ENCODE assay signal across 8 mouse cellular contexts in the genomic region with DNA sequence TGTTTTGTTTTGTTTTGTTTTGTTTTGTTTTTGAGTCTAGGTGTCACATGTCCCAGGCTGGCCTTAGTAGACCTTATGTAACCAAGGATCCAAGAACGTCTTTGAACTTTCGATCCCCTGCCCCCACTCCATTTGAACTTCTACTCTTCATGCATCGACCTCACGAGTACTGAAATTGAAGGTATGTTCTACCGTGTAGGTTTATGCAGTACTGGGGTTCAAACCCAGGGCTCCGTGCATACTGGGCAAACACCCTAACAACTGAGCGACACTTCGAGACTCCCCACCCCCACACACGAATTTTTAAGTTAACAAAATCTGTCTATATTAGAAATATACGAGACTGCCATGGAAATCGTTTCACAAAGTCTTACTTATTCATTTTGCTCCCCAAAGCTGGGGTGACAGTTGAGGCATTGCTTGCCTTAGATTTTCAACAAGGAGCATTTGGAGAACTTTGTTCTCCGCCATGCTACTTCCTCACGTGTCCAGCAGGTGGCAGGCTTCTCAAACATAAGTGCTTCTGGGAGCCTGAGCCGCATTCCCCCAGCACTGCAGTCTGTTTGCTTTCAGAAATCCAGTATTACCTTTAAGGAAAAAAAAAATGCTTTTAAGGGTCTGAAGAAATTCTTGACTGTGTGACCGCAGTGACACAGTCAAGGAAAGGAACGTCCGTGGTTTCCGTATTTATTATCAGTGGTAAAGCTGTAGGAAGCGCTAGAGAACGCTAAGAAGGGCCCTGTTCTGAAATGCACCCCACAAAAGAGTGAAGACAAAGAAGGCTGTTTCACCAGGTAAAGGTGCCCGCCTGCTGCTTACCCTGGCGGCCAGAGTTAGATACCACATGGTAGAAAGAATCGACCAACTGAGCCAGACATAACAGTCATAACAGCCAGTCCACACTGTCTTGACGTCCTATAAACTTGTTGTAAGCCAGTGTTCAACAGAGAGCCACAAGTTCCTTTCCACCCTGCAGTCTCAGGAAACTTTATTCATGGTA. TPM values are rescaled to one million over a fixed set of nuclear protein-coding genes. Genes with fewer than 3 reads are reported as not detected.
DNase-seq lines count a peak whose midpoint lies in the region; ATAC-seq and TF ChIP-seq lines count a peak whose summit lies in the region.

No protein-coding gene starts in this region.

- TF ChIP-seq CTCF in heart, adult 2 months (IDR thresholded peaks at IDR 0.05), result peak; percentile 98; the same call in 1 of the 2 replicates

- no peaks in the 10 kb centered on the region for H3K27me3 ChIP-seq in embryonic facial prominence, embryonic 11.5 days (ENCODE audit: control insufficient read depth, insufficient read depth, low read length)
- H3K27me3 ChIP-seq in heart, adult 2 months (ENCODE audit: control insufficient read depth, insufficient read depth, low read length), result no peaks in the 10 kb centered on the region
- no peaks in the 10 kb centered on the region for H3K27me3 ChIP-seq in limb, embryonic 12.5 days
- H3K27me3 ChIP-seq in midbrain, embryonic 16.5 days (ENCODE audit: control insufficient read depth, insufficient read depth, low read depth, low read length), result no peaks in the 10 kb centered on the region

- 33% methylated on average over 24 of the region's 24 CpGs for WGBS in embryonic facial prominence, embryonic 11.5 days
- 32% methylated on average over 24 of the region's 24 CpGs for WGBS in heart, adult 2 months
- 32% methylated on average over 24 of the region's 24 CpGs for WGBS in limb, embryonic 12.5 days
- 31% methylated on average over 24 of the region's 24 CpGs for WGBS in midbrain, embryonic 16.5 days

- no peak overlapping the region for H3K4me2 ChIP-seq in embryonic facial prominence, embryonic 11.5 days (ENCODE audit: low read depth, low read length)
- peak overlapping the region; percentile 35 for H3K4me2 ChIP-seq in limb, embryonic 12.5 days
- peak overlapping the region; percentile 40 for H3K4me2 ChIP-seq in midbrain, embryonic 16.5 days (ENCODE audit: low read length)

- DNase-seq in 3T3-L1 (ENCODE audit: low read depth, low spot score), result peak; percentile 86
- peak; percentile 85 for DNase-seq in adrenal gland, postnatal 14 days
- peak; percentile 93 for DNase-seq in embryonic facial prominence, embryonic 11.5 days (ENCODE audit: low spot score)
- peak; percentile 62 to 78 for DNase-seq in heart, adult 2 months
- peak; percentile 52 to 78 for DNase-seq in kidney, adult 8-10 months
- peak; percentile 56 to 81 for DNase-seq in spleen, postnatal 10 days (ENCODE audit: low spot score in 2 of 2)

- no peaks in the 10 kb centered on the region for H3K79me2 ChIP-seq in heart, adult 2 months (replicated peaks; ENCODE audit: control insufficient read depth, insufficient read depth, low read length)

- H3K4me3 ChIP-seq in embryonic facial prominence, embryonic 11.5 days (ENCODE audit: low read depth, low read length), result no peak overlapping the region
- no peak overlapping the region for H3K4me3 ChIP-seq in heart, adult 2 months
- H3K4me3 ChIP-seq in limb, embryonic 12.5 days (replicated peaks), result no peak overlapping the region
- H3K4me3 ChIP-seq in midbrain, embryonic 16.5 days (ENCODE audit: low read depth, low read length), result no peak overlapping the region

- ATAC-seq in embryonic facial prominence, embryonic 11.5 days (replicated peaks; ENCODE audit: insufficient number of reproducible peaks, low FRiP score, low TSS enrichment, low read depth), result 0 out of 2 replicates have a peak, but pooled peaks have one; percentile 27
- no peak for ATAC-seq in limb, embryonic 12.5 days (ENCODE audit: insufficient number of reproducible peaks, insufficient read depth, low FRiP score, low TSS enrichment, low read depth)
- peak; percentile 81 for ATAC-seq in midbrain, embryonic 16.5 days

- H3K9me3 ChIP-seq in embryonic facial prominence, embryonic 11.5 days (replicated peaks; ENCODE audit: control insufficient read depth, low read length), result no peaks in the 10 kb centered on the region
- H3K9me3 ChIP-seq in limb, embryonic 12.5 days, result peaks cover 1% of the 10 kb centered on the region; the same call in 1 of the 2 replicates
- H3K9me3 ChIP-seq in midbrain, embryonic 16.5 days (replicated peaks; ENCODE audit: control insufficient read depth, low read length, poor library complexity, severe bottlenecking), result no peaks in the 10 kb centered on the region

- no peak for TF ChIP-seq POLR2A in heart, adult 2 months (IDR thresholded peaks at IDR 0.05; ENCODE audit: insufficient read depth, low read depth, low read length)

- no peaks in the 10 kb centered on the region for H3K4me1 ChIP-seq in embryonic facial prominence, embryonic 11.5 days (ENCODE audit: control insufficient read depth, insufficient read depth, low read length)
- no peaks in the 10 kb centered on the region for H3K4me1 ChIP-seq in heart, adult 2 months (ENCODE audit: control insufficient read depth, insufficient read depth, low read length)
- no peaks in the 10 kb centered on the region for H3K4me1 ChIP-seq in limb, embryonic 12.5 days (replicated peaks)
- peaks cover 4% of the 10 kb centered on the region; the same call in 1 of the 2 replicates for H3K4me1 ChIP-seq in midbrain, embryonic 16.5 days (ENCODE audit: control insufficient read depth, insufficient read depth, low read length)

- H3K9ac ChIP-seq in embryonic facial prominence, embryonic 11.5 days (replicated peaks; ENCODE audit: low read length), result 0 out of 2 replicates have a peak overlapping the region, but pooled peaks have one; percentile 10
- no peak overlapping the region for H3K9ac ChIP-seq in heart, adult 2 months (ENCODE audit: low read depth, low read length)
- H3K9ac ChIP-seq in limb, embryonic 12.5 days (replicated peaks), result no peak overlapping the region
- H3K9ac ChIP-seq in midbrain, embryonic 16.5 days (ENCODE audit: low read depth, low read length), result peak overlapping the region; percentile 44

- intact Hi-C loops in heart, adult 2 months (cut with DNase I), result loop anchor here (1.0 kb wide), 2 partner anchors 91 to 330 kb away; no protein-coding TSS in a partner anchor

- no peak overlapping the region for H3K27ac ChIP-seq in embryonic facial prominence, embryonic 11.5 days (replicated peaks; ENCODE audit: low read depth, low read length)
- no peak overlapping the region for H3K27ac ChIP-seq in heart, adult 2 months
- no peak overlapping the region for H3K27ac ChIP-seq in limb, embryonic 12.5 days
- peak overlapping the region; percentile 34; the same call in 1 of the 2 replicates for H3K27ac ChIP-seq in midbrain, embryonic 16.5 days (ENCODE audit: low read length)

- TF ChIP-seq EP300 in heart, adult 2 months (IDR thresholded peaks at IDR 0.05; ENCODE audit: insufficient read depth, low read depth, low read length), result peak; percentile 72; the same call in 1 of the 2 replicates

- no peaks in the 10 kb centered on the region for H3K36me3 ChIP-seq in embryonic facial prominence, embryonic 11.5 days (replicated peaks; ENCODE audit: control insufficient read depth, insufficient read depth, low read depth, low read length)
- no peaks in the 10 kb centered on the region for H3K36me3 ChIP-seq in heart, adult 2 months (ENCODE audit: control insufficient read depth, insufficient read depth, low read length)
- H3K36me3 ChIP-seq in limb, embryonic 12.5 days, result no peaks in the 10 kb centered on the region
- H3K36me3 ChIP-seq in midbrain, embryonic 16.5 days (ENCODE audit: control insufficient read depth, insufficient read depth, low read length), result no peaks in the 10 kb centered on the region

RNA-seq across cellular contexts. Expression of a gene that starts 15.0 kb away (rescaled TPM):
- total RNA-seq in adrenal gland, postnatal 14 days (2021), result 33.8 and 34.1 TPM in 2 replicates
- 48.0 and 48.5 TPM in 2 replicates for polyA plus RNA-seq in embryonic facial prominence, embryonic 11.5 days (2014; fragmentation: Nextera tagmentation; extraction: Ambion mirVana)
- total RNA-seq in heart, adult 2 months (2021), result 10 to 100 TPM; 21.8 to 24.1 TPM
- polyA plus RNA-seq in heart, adult 2 months (2012; rRNA removed), result 9.3 and 13.9 TPM in 2 replicates
- polyA plus RNA-seq in limb, embryonic 12.5 days (2016; fragmentation: Nextera tagmentation; extraction: Ambion mirVana), result 45.7 and 45.8 TPM in 2 replicates
- 35.0 and 37.7 TPM in 2 replicates for polyA plus RNA-seq in midbrain, embryonic 16.5 days (2015; fragmentation: Nextera tagmentation; extraction: Ambion mirVana)

RNA-seq across cellular contexts. Expression of a gene that starts 54.6 kb away (rescaled TPM):
- total RNA-seq in adrenal gland, postnatal 14 days (2021), result 0.23 TPM in 1 of 2 replicates, not detected in the other
- polyA plus RNA-seq in embryonic facial prominence, embryonic 11.5 days (2014; fragmentation: Nextera tagmentation; extraction: Ambion mirVana), result 2.0 and 5.3 TPM in 2 replicates
- total RNA-seq in heart, adult 2 months (2021), result not detected
- polyA plus RNA-seq in heart, adult 2 months (2012; rRNA removed), result not detected in 2 replicates
- polyA plus RNA-seq in limb, embryonic 12.5 days (2016; fragmentation: Nextera tagmentation; extraction: Ambion mirVana), result 0.69 and 1.1 TPM in 2 replicates
- 2.9 and 3.7 TPM in 2 replicates for polyA plus RNA-seq in midbrain, embryonic 16.5 days (2015; fragmentation: Nextera tagmentation; extraction: Ambion mirVana)

Comparison
In these comparisons a context has a peak if more than half of its experiments do, and no peak if none do; other contexts are left out.
1. H3K9ac ChIP-seq: peak in embryonic facial prominence, embryonic 11.5 days (single experiment) and midbrain, embryonic 16.5 days (single experiment); none in heart, adult 2 months (single experiment) and limb, embryonic 12.5 days (single experiment).
2. Peak in every context shown above with its lines, with median percentiles within 50 percentile points of each other: DNase-seq.